Mouse (Mus musculus): ENCODE measurements around the gene B3gnt7. TPM values are rescaled to one million over a fixed set of nuclear protein-coding genes. Genes with fewer than 3 reads are reported as not detected.

B3gnt7 gene
- total RNA-seq, 1 experiment = 103 TPM

DNA sequence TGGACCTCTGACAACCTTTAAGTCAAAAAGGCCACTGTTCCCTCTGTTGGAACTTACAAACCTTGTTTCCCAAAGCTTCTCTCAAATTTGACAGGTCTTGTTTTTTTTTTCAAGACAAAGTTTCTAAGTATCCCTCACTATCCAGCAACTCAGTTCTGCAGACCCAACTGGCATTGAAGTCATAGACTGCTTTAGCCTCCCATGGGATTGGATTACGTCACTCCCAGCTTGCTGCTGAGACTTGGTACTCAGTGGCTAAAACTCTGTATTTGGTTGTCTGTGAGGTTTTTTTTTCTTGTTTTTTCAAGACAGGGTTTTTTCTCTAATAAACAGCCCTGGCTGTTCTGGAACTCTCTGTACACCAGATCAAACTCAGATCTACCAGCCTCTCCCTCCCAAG is 47.1 kb downstream of the B3gnt7 start:
- H3K27ac ChIP-seq (ENCODE audit: insufficient read depth, low read depth, low read length, poor library complexity, severe bottlenecking) = no peak overlapping the region; the same call in 1 of the 2 replicates
- no peak for DNase-seq (ENCODE audit: low read depth, low spot score)
- H3K9ac ChIP-seq (ENCODE audit: insufficient read depth, low read depth, low read length, poor library complexity, severe bottlenecking) = no peak overlapping the region
- in situ Hi-C loops (cut with MboI; ENCODE audit: low sequenced_read_pairs in 2 of 2, unreplicated experiment in 2 of 2) = no loop called here
- no peak overlapping the region for H3K4me3 ChIP-seq (ENCODE audit: insufficient read depth in 1 of 2, low read depth in 1 of 2, low read length in 2 of 2, poor library complexity in 1 of 2, severe bottlenecking in 1 of 2)
- no peaks in the 10 kb centered on the region; a peak in 2 of 4 replicates for H3K4me1 ChIP-seq (ENCODE audit: control insufficient read depth in 2 of 2, insufficient read depth in 2 of 2, low read length in 2 of 2, poor library complexity in 1 of 2)
- H3K9me3 ChIP-seq (ENCODE audit: control insufficient read depth, insufficient read depth, low read depth, low read length) = no peaks in the 10 kb centered on the region
- TF ChIP-seq CHD2 (IDR thresholded peaks at IDR 0.05; ENCODE audit: low read depth, low read length) = no peak
- no peak for TF ChIP-seq ZC3H11A (IDR thresholded peaks at IDR 0.05; ENCODE audit: borderline replicate concordance, low read depth, low read length)
- no peak for TF ChIP-seq ZNF384 (IDR thresholded peaks at IDR 0.05; ENCODE audit: low read depth, low read length)
- TF ChIP-seq MAFK (IDR thresholded peaks at IDR 0.05; ENCODE audit: insufficient read depth, low read depth, low read length) = no peak
- TF ChIP-seq HCFC1 (IDR thresholded peaks at IDR 0.05; ENCODE audit: borderline replicate concordance, insufficient read depth, low read length) = no peak
- H3K36me3 ChIP-seq (ENCODE audit: control insufficient read depth, insufficient read depth, low read length, poor library complexity, severe bottlenecking) = peaks cover 45% of the 10 kb centered on the region

DNA sequence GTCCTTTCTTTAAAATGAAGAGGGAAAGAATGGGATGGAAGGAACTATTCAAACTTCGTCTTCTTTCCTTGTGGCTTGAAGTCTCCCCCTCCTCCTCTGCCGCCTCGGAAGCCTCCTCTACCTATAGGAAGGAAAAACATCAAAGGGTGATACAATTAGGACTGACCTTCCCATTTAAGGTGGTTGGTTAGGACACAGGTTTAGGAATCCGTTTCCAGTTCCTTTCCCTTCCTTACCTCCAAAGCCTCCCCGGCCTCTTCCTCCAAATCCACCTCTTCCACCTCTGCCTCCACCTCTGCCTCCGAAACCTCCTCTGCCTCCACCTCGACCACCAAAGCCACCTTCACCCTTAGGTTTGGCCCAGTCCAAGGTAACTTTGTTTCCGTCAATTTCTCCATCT is 47.9 kb downstream of the B3gnt7 start:
- TF ChIP-seq ZC3H11A (IDR thresholded peaks at IDR 0.05; ENCODE audit: borderline replicate concordance, low read depth, low read length) (no peak), CHD2 (IDR thresholded peaks at IDR 0.05; ENCODE audit: low read depth, low read length) (no peak), ZNF384 (IDR thresholded peaks at IDR 0.05; ENCODE audit: low read depth, low read length) (no peak), HCFC1 (IDR thresholded peaks at IDR 0.05; ENCODE audit: borderline replicate concordance, insufficient read depth, low read length) (no peak), MAFK (IDR thresholded peaks at IDR 0.05; ENCODE audit: insufficient read depth, low read depth, low read length) (no peak)
- H3K9ac ChIP-seq (ENCODE audit: insufficient read depth, low read depth, low read length, poor library complexity, severe bottlenecking) = no peak overlapping the region
- H3K27ac ChIP-seq (ENCODE audit: insufficient read depth, low read depth, low read length, poor library complexity, severe bottlenecking) = no peak overlapping the region
- no peak overlapping the region for H3K4me3 ChIP-seq (ENCODE audit: insufficient read depth in 1 of 2, low read depth in 1 of 2, low read length in 2 of 2, poor library complexity in 1 of 2, severe bottlenecking in 1 of 2)
- no peaks in the 10 kb centered on the region; a peak in 2 of 4 replicates for H3K4me1 ChIP-seq (ENCODE audit: control insufficient read depth in 2 of 2, insufficient read depth in 2 of 2, low read length in 2 of 2, poor library complexity in 1 of 2)
- H3K9me3 ChIP-seq (ENCODE audit: control insufficient read depth, insufficient read depth, low read depth, low read length) = no peaks in the 10 kb centered on the region
- in situ Hi-C loops (cut with MboI; ENCODE audit: low sequenced_read_pairs in 2 of 2, unreplicated experiment in 2 of 2) = no loop called here
- H3K36me3 ChIP-seq (ENCODE audit: control insufficient read depth, insufficient read depth, low read length, poor library complexity, severe bottlenecking) = peaks cover 52% of the 10 kb centered on the region
- no peak for DNase-seq (ENCODE audit: low read depth, low spot score)

DNA sequence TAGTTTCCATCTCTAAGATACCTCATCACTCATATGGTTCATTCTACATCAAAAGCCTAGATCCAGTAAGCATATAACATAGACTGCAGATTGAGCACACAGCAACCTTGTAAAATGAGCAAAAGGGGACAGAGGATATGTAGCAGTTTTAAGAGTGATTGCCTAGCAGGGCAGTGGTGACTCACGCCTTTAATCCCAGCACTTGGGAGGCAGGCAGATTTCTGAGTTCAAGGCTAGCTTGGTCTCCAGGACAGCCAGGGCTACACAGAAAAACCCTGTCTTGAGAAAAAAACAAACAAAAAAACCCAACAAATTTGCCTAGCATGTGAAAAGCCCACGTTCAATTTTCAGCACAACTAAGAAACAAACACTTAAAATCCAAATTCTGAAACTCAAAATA is 51.6 kb downstream of the B3gnt7 start:
- peaks cover 0 to 4% of the 10 kb centered on the region in 2 experiments; a peak in 2 of 4 replicates for H3K4me1 ChIP-seq (ENCODE audit: control insufficient read depth in 2 of 2, insufficient read depth in 2 of 2, low read length in 2 of 2, poor library complexity in 1 of 2)
- no peak for DNase-seq (ENCODE audit: low read depth, low spot score)
- no peaks in the 10 kb centered on the region for H3K9me3 ChIP-seq (ENCODE audit: control insufficient read depth, insufficient read depth, low read depth, low read length)
- no peak overlapping the region for H3K27ac ChIP-seq (ENCODE audit: insufficient read depth, low read depth, low read length, poor library complexity, severe bottlenecking)
- no peak overlapping the region for H3K4me3 ChIP-seq (ENCODE audit: insufficient read depth in 1 of 2, low read depth in 1 of 2, low read length in 2 of 2, poor library complexity in 1 of 2, severe bottlenecking in 1 of 2)
- peaks cover 72% of the 10 kb centered on the region for H3K36me3 ChIP-seq (ENCODE audit: control insufficient read depth, insufficient read depth, low read length, poor library complexity, severe bottlenecking)
- H3K9ac ChIP-seq (ENCODE audit: insufficient read depth, low read depth, low read length, poor library complexity, severe bottlenecking) = no peak overlapping the region
- no peak for TF ChIP-seq HCFC1 (IDR thresholded peaks at IDR 0.05; ENCODE audit: borderline replicate concordance, insufficient read depth, low read length)
- no peak for TF ChIP-seq ZC3H11A (IDR thresholded peaks at IDR 0.05; ENCODE audit: borderline replicate concordance, low read depth, low read length)
- no peak for TF ChIP-seq CHD2 (IDR thresholded peaks at IDR 0.05; ENCODE audit: low read depth, low read length)
- no peak for TF ChIP-seq MAFK (IDR thresholded peaks at IDR 0.05; ENCODE audit: insufficient read depth, low read depth, low read length)
- TF ChIP-seq ZNF384 (IDR thresholded peaks at IDR 0.05; ENCODE audit: low read depth, low read length) = no peak
- in situ Hi-C loops (cut with MboI; ENCODE audit: low sequenced_read_pairs in 2 of 2, unreplicated experiment in 2 of 2) = no loop called here

Other genes starting within 250 kb of the B3gnt7 start
- 114 and 177 TPM in 2 replicates for gene Psmd1, start 238.4 kb upstream of the B3gnt7 start, total RNA-seq (2012; rRNA removed)
- gene Htr2b, start 190.9 kb upstream of the B3gnt7 start, total RNA-seq (2012; rRNA removed) = 0.13 and 0.21 TPM in 2 replicates
- not detected in 2 replicates for gene Gm21972, start 169.2 kb upstream of the B3gnt7 start, total RNA-seq (2012; rRNA removed)
- 12.6 TPM in 2 replicates for gene Armc9, start 148.1 kb upstream of the B3gnt7 start, total RNA-seq (2012; rRNA removed)
- gene Ncl, start 56.6 kb downstream of the B3gnt7 start, total RNA-seq (2012; rRNA removed) = 496 and 529 TPM in 2 replicates
- gene Nmur1, start 123.4 kb downstream of the B3gnt7 start, total RNA-seq (2012; rRNA removed) = 0.18 TPM in 1 of 2 replicates, not detected in the other
- 0.11 TPM in 1 of 2 replicates, not detected in the other for gene Tex44, start 123.5 kb downstream of the B3gnt7 start, total RNA-seq (2012; rRNA removed)
- 2,106 and 2,587 TPM in 2 replicates for gene Ptma, start 223.9 kb downstream of the B3gnt7 start, total RNA-seq (2012; rRNA removed)

All from ES-E14 (cell line).